Mouse (Mus musculus) hindbrain, embryonic 12.5 days (tissue): ENCODE measurements around the gene Siva1. TPM values are rescaled to one million over a fixed set of nuclear protein-coding genes. Genes with fewer than 3 reads are reported as not detected.
A peak's percentile ranks its signal among the peaks of the same experiment; 100 is the strongest.

Experiments used
- ATAC-seq: fragments of 200-750 bp; cut with Nextera tagmentation; 2 replicates; pipeline ENCODE4 v1.8.0; 2017; ENCODE audit warnings: moderate TSS enrichment; ENCODE audit not compliant: low FRiP score
- H3K27ac ChIP-seq: fragments of 300-500 bp; sonication (generic); 2 replicates; pipeline ENCODE4 v1.5.1; 2016; ENCODE audit warnings: mild to moderate bottlenecking
- H3K27me3 ChIP-seq: fragments of 300-500 bp; sonication (generic); 2 replicates; pipeline ENCODE4 v1.6.1; 2016; ENCODE audit warnings: mild to moderate bottlenecking
- H3K36me3 ChIP-seq: fragments of 300-500 bp; sonication (generic); 2 replicates; pipeline ENCODE4 v1.6.1; 2016; ENCODE audit warnings: mild to moderate bottlenecking
- H3K4me1 ChIP-seq: fragments of 300-500 bp; sonication (generic); 2 replicates; pipeline ENCODE4 v1.6.1; 2016
- H3K4me2 ChIP-seq: fragments of 300-500 bp; sonication (generic); replicated peaks from 2 replicates; pipeline ENCODE4 v1.6.1; 2016; ENCODE audit warnings: mild to moderate bottlenecking
- H3K4me3 ChIP-seq: fragments of 300-500 bp; sonication (generic); 2 replicates; pipeline ENCODE4 v1.5.1; 2016; ENCODE audit warnings: mild to moderate bottlenecking
- H3K9ac ChIP-seq: fragments of 300-500 bp; sonication (generic); 2 replicates; pipeline ENCODE4 v1.6.1; 2016; ENCODE audit warnings: mild to moderate bottlenecking, moderate library complexity
- H3K9me3 ChIP-seq: fragments of 300-500 bp; sonication (generic); replicated peaks from 2 replicates; pipeline ENCODE4 v1.6.1; 2016; ENCODE audit warnings: mild to moderate bottlenecking
- WGBS: fragments of 180-500 bp; shearing (Covaris S2); methylation state at CpG from one replicate; pipeline ENCODE4 v1.1.7; 2016; 5-methylcytosine and 5-hydroxymethylcytosine counted together
- polyA plus RNA-seq: library from polyadenylated mRNA; unstranded; fragments of >200 nt; fragmentation: Nextera tagmentation; extraction: Ambion mirVana; gene quantifications from 2 replicates; pipeline ENCODE4 v1.2.1, GENCODE M21; 2016

The Siva1 gene
- polyA plus RNA-seq, 1 experiment from 2014 or later = 124 TPM

- H3K4me2 ChIP-seq = peak overlapping the region; percentile 91
- peaks cover 60% of the 10 kb centered on the region for H3K4me1 ChIP-seq
- H3K27ac ChIP-seq = peak overlapping the region; percentile 96
- no peaks in the 10 kb centered on the region for H3K9me3 ChIP-seq
- H3K27me3 ChIP-seq = peaks cover 34% of the 10 kb centered on the region
- 0 out of 2 replicates have a peak overlapping the region, but pooled peaks have one; percentile 100 for H3K9ac ChIP-seq
- H3K36me3 ChIP-seq = peaks cover 9% of the 10 kb centered on the region
- ATAC-seq = peak; percentile 40
- 17% methylated on average over 18 of the region's 18 CpGs for WGBS
- H3K4me3 ChIP-seq = peak overlapping the region; percentile 99
Observed at GRCm38 (mm10) chr12:112675245-112676035, 31.0 kb downstream of the Siva1 start.

DNA sequence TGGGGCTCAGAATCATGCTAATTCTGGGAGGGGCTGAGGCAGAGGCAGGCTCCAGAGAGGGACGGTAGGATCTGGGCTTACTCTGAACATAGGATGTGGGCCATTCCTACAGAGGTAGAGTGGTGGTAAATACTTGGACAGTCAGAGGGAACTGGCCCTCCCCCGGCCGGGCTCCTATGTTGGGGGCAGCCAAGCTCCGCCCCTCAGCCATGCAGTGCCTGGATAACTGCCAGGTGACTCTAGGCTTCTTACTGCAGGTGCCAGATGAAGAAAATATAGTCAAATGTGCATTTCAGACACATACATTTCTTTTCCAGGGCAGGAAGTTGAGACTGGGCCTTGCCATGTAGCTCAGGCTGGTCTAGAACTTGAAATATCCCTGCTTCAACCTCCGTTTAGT, 32.6 kb downstream of the Siva1 start:
- Histone ChIP-seq H3K27ac (no peak overlapping the region), H3K4me2 (no peak overlapping the region), H3K9me3 (no peaks in the 10 kb centered on the region), H3K9ac (no peak overlapping the region), H3K27me3 (peaks cover 51% of the 10 kb centered on the region), H3K4me1 (peaks cover 45% of the 10 kb centered on the region), H3K4me3 (no peak overlapping the region), H3K36me3 (no peaks in the 10 kb centered on the region)
- no peak for ATAC-seq
- WGBS = 63% methylated on average over 5 of the region's 5 CpGs

- Histone ChIP-seq H3K9ac (peak overlapping the region; percentile 57), H3K27me3 (peaks cover 54% of the 10 kb centered on the region), H3K4me3 (peak overlapping the region; percentile 49), H3K27ac (no peak overlapping the region; the same call in 1 of the 2 replicates), H3K9me3 (no peaks in the 10 kb centered on the region), H3K4me2 (peak overlapping the region; percentile 94), H3K36me3 (no peaks in the 10 kb centered on the region), H3K4me1 (peaks cover 35% of the 10 kb centered on the region)
- WGBS = 17% methylated on average over 19 of the region's 19 CpGs
- ATAC-seq = no peak
Observed at GRCm38 (mm10) chr12:112677943-112678554, 33.6 kb downstream of the Siva1 start.

DNA sequence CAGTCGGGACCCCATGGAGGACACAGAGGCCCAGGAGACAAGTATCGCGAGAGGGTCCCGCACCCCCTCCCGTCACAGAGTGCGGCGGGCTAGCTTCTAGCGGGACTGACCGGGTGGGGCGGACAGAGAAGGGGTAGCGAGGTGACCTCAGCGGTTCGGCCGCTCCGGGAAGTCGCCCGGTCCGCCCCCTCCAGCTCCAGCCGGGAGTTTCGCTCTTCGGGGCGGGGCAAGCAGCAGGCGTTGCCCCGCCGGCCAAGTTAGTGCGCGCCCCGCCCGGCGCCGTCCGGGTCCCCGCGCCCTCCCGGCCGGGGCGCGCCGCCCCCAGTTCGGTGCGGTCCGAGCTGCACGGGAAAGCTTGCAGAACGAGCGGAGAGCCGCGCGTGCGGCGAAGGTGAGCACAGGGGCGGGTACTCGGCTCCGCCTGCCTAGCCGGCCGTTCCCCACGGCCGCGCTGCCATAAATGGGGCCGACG, 34.1 kb downstream of the Siva1 start, which contains the start of gene Zbtb42:
TSS of gene Zbtb42 (plus strand) at position 274 of the 472 bp plus-strand sequence.
- peak; percentile 29; the same call in 1 of the 2 replicates for ATAC-seq
- no peaks in the 10 kb centered on the region for H3K36me3 ChIP-seq
- peaks cover 54% of the 10 kb centered on the region for H3K27me3 ChIP-seq
- peaks cover 38% of the 10 kb centered on the region for H3K4me1 ChIP-seq
- H3K4me2 ChIP-seq = peak within 1 kb of the TSS; percentile 94
- H3K9me3 ChIP-seq = no peaks in the 10 kb centered on the region
- peak within 1 kb of the TSS; percentile 49 for H3K4me3 ChIP-seq
- H3K27ac ChIP-seq = peak within 1 kb of the TSS; percentile 58; the same call in 1 of the 2 replicates
- peak within 1 kb of the TSS; percentile 57 for H3K9ac ChIP-seq
- under 1% methylated on average over 53 of the region's 60 CpGs for WGBS

DNA sequence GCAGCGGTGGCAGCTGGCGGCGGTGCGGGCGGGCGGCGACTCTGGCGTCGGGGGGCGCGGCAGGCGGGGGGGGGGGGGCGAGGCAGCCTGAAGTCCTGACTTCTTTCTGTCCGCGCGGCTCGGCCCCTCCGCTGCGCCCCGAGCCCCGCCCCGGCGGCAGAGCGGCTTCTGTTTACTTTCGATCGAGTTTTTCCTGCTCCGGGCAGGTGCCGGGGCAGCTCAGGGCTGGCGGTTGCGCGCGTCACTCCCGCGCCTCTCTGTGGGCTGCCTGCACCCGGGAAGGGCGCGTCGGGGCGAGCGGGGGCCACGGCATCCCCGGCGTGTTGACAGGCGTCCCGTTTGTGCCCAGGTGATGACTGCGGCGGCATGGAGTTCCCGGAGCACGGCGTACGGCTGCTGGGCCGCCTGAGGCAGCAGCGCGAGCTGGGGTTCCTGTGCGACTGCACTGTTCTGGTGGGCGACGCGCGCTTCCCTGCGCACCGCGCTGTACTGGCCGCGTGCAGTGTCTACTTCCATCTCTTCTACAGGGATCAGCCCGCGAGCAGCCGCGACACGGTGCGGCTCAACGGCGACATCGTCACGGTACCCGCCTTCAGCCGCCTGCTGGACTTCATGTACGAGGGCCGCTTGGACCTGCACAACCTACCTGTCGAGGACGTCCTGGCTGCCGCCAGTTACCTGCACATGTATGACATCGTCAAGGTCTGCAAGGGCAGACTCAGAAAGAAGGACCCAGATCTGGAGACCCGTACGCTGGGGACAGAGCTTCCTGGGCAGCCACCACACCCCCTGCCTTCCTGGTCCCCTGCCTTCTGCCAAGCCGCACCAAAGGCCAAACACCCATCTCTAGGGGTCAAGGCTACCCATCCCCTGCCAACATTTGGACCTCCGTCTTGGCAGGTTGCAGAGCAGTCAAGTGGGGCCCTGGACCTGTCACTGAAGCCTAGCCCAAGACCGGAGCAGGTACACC, 34.8 kb downstream of the Siva1 start:
- Histone ChIP-seq H3K36me3 (no peaks in the 10 kb centered on the region), H3K9me3 (no peaks in the 10 kb centered on the region), H3K4me3 (peak overlapping the region; percentile 49), H3K4me2 (peak overlapping the region; percentile 94), H3K9ac (peak overlapping the region; percentile 57), H3K27ac (no peak overlapping the region), H3K4me1 (peaks cover 38% of the 10 kb centered on the region), H3K27me3 (peaks cover 54% of the 10 kb centered on the region)
- 0 out of 2 replicates have a peak, but pooled peaks have one; percentile 14 for ATAC-seq
- 3% methylated on average over 62 of the region's 87 CpGs for WGBS

- Histone ChIP-seq H3K27me3 (peaks cover 41% of the 10 kb centered on the region), H3K4me1 (peaks cover 19% of the 10 kb centered on the region; the same call in 1 of the 2 replicates), H3K36me3 (no peaks in the 10 kb centered on the region), H3K27ac (no peak overlapping the region), H3K4me2 (no peak overlapping the region), H3K9me3 (no peaks in the 10 kb centered on the region), H3K9ac (no peak overlapping the region), H3K4me3 (no peak overlapping the region)
- 43% methylated on average over 7 of the region's 7 CpGs for WGBS
- no peak for ATAC-seq
Observed at GRCm38 (mm10) chr12:112683351-112683750, 38.9 kb downstream of the Siva1 start.

DNA sequence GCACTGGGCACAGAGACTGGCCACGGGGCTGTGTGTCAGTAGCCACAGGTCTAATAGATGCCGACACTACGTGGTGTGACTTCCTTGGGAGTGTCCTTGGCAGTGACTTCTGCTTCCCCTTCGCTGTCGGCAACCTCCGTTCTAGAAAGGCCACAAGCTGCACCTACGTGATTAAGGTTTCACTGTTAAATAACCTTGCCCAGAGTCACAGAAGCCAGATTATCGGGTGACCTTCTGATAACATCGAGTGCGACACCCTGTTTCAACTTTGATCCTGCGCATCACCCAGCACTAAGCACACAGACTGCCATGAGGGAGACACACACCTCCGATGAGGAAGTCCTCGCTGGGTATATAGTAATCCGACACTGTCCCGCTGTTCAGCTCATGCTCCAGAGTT, 44.0 kb downstream of the Siva1 start:
- Histone ChIP-seq H3K27me3 (no peaks in the 10 kb centered on the region), H3K36me3 (no peaks in the 10 kb centered on the region), H3K9ac (no peak overlapping the region), H3K4me1 (peaks cover 9% of the 10 kb centered on the region), H3K27ac (no peak overlapping the region), H3K9me3 (no peaks in the 10 kb centered on the region), H3K4me3 (no peak overlapping the region), H3K4me2 (no peak overlapping the region)
- ATAC-seq = no peak
- WGBS = 80% methylated on average over 15 of the region's 15 CpGs

DNA sequence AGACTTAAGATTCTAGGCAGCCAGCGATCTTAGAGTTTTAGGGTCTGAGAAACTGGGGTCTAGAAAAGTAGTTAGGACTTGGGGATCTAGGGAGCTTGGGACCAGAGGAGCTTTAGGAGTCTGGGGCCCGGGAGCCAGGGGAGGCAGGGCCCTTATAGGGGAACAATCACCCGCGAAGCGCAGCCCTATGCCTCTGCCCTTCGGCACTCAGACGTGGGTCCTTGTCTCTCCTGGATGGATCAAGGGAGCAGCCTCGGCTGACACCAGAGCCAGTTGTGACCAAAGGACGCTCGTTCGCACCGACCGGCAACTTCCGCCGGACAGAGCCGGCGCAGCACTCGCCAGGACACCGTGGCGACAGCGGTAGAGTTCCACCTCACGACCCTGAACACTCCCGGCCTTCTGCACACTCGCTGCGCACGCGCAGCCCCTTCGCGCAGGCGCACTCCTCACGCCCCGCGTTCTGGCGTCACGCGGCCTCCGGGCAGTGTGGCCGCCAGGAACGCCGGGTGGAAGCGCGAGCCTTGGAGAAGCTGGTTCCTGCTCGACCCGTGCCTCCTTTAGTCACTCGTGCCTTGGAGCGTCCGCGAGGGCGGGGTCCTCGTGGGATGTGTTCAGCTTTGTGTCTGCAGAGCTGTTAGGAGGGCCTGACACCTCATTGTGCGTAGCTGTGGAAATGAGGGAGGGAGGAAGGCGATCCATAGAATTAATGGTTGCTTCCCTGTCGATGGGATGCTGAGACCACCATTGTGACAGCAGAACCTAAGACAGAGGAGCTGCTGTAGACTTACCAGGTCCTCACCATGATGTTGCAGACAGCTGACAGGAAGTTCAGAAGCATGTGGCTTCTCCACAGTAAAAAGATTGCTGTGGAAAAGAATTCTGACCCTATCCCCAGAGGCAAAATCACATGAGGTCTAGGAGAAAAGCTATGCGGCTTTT, 49.0 kb downstream of the Siva1 start:
- no peaks in the 10 kb centered on the region for H3K9me3 ChIP-seq
- no peaks in the 10 kb centered on the region for H3K36me3 ChIP-seq
- H3K4me3 ChIP-seq = peak overlapping the region; percentile 73
- WGBS = 3% methylated on average over 54 of the region's 54 CpGs
- peaks cover 15% of the 10 kb centered on the region for H3K4me1 ChIP-seq
- peaks cover 5% of the 10 kb centered on the region; the same call in 1 of the 2 replicates for H3K27me3 ChIP-seq
- H3K9ac ChIP-seq = peak overlapping the region; percentile 95
- peak overlapping the region; percentile 91 for H3K27ac ChIP-seq
- peak overlapping the region; percentile 88 for H3K4me2 ChIP-seq
- peak; percentile 94 for ATAC-seq

- Histone ChIP-seq H3K4me1 (peaks cover 15% of the 10 kb centered on the region), H3K9me3 (no peaks in the 10 kb centered on the region), H3K27me3 (peaks cover 11% of the 10 kb centered on the region; the same call in 1 of the 2 replicates), H3K4me3 (peak overlapping the region; percentile 73), H3K36me3 (no peaks in the 10 kb centered on the region), H3K27ac (peak overlapping the region; percentile 91), H3K9ac (peak overlapping the region; percentile 95), H3K4me2 (peak overlapping the region; percentile 88)
- 82% methylated on average over 10 of the region's 10 CpGs for WGBS
- no peak for ATAC-seq
Observed at GRCm38 (mm10) chr12:112694127-112694475, 49.6 kb downstream of the Siva1 start.

- Histone ChIP-seq H3K27ac (no peak overlapping the region), H3K9ac (no peak overlapping the region), H3K36me3 (no peaks in the 10 kb centered on the region), H3K4me3 (no peak overlapping the region), H3K4me1 (peaks cover 25% of the 10 kb centered on the region), H3K4me2 (no peak overlapping the region), H3K9me3 (no peaks in the 10 kb centered on the region), H3K27me3 (peaks cover 38% of the 10 kb centered on the region)
- ATAC-seq = no peak
- WGBS = 86% methylated on average over 3 of the region's 3 CpGs
Observed at GRCm38 (mm10) chr12:112696806-112697425, 52.4 kb downstream of the Siva1 start.
